Mouse (Mus musculus) embryonic facial prominence, embryonic 13.5 days (tissue): ENCODE measurements around the gene Afdn. TPM values are rescaled to one million over a fixed set of nuclear protein-coding genes. Genes with fewer than 3 reads are reported as not detected.

Source experiments
- ATAC-seq: fragments of 200-750 bp; cut with Nextera tagmentation; 2 replicates; pipeline ENCODE4 v1.8.0; 2017; ENCODE audit warnings: low read depth; ENCODE audit not compliant: insufficient number of reproducible peaks, insufficient read depth, low FRiP score, low TSS enrichment
- H3K27ac ChIP-seq: fragments of 300-500 bp; sonication (generic); 2 replicates; pipeline ENCODE4 v1.5.1; 2015; ENCODE audit warnings: moderate library complexity, mild to moderate bottlenecking, inconsistent platforms
- H3K27me3 ChIP-seq: fragments of 300-500 bp; sonication (generic); 2 replicates; pipeline ENCODE4 v1.6.1; 2015; ENCODE audit warnings: mild to moderate bottlenecking, inconsistent platforms
- H3K36me3 ChIP-seq: fragments of 300-500 bp; sonication (generic); 2 replicates; pipeline ENCODE4 v1.6.1; 2015; ENCODE audit warnings: mild to moderate bottlenecking, inconsistent platforms
- H3K4me1 ChIP-seq: fragments of 300-500 bp; sonication (generic); 2 replicates; pipeline ENCODE4 v1.6.1; 2015; ENCODE audit warnings: inconsistent platforms
- H3K4me2 ChIP-seq: fragments of 300-500 bp; sonication (generic); 2 replicates; pipeline ENCODE4 v1.6.1; 2015; ENCODE audit warnings: moderate library complexity, mild to moderate bottlenecking, inconsistent platforms
- H3K4me3 ChIP-seq: fragments of 300-500 bp; sonication (generic); 2 replicates; pipeline ENCODE4 v1.5.1; 2015; ENCODE audit warnings: mild to moderate bottlenecking, inconsistent platforms
- H3K9ac ChIP-seq: fragments of 300-500 bp; sonication (generic); 2 replicates; pipeline ENCODE4 v1.6.1; 2015; ENCODE audit warnings: mild to moderate bottlenecking, inconsistent platforms
- H3K9me3 ChIP-seq: fragments of 300-500 bp; sonication (generic); 2 replicates; pipeline ENCODE4 v1.6.1; 2016; ENCODE audit warnings: inconsistent platforms
- WGBS: fragments of 180-500 bp; shearing (Covaris S2); methylation state at CpG from one replicate; pipeline ENCODE4 v1.1.7; 2015; ENCODE audit warnings: mixed read lengths; 5-methylcytosine and 5-hydroxymethylcytosine counted together
- polyA plus RNA-seq: library from polyadenylated mRNA; unstranded; fragments of >200 nt; fragmentation: Nextera tagmentation; extraction: Ambion mirVana; gene quantifications from 2 replicates; pipeline ENCODE4 v1.2.1, GENCODE M21; 2015

The Afdn gene
- polyA plus RNA-seq, 1 experiment from 2014 or later = 57.8 TPM

DNA sequence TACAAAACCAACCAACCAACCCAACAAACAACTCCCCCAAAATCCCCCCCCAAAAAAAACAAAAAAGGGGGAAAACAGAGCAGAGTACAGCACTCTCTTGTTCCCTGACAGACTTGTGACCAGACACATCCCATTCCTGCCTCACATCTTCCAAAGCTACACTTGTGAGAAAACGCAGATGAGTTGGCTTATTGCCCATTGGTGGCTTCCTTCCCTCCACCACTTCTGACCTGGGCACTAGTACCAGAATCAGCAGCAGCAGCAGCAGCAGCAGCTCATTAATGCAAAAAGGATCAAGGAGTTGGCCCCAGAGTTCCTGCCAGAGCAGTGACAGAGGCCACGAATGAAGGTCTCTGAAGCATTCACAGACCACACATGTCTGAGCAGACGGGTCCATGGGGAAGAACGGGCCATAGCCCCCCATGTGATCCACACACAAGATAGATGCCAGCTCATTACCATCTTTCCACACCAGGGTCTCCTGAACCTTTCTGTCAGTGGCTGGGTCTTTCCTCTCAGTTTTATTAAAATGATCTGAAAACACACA lies 35.3 kb upstream of the Afdn start:
- no peak overlapping the region for H3K4me2 ChIP-seq
- no peaks in the 10 kb centered on the region for H3K36me3 ChIP-seq
- no peaks in the 10 kb centered on the region for H3K9me3 ChIP-seq
- ATAC-seq = no peak
- no peak overlapping the region for H3K9ac ChIP-seq
- H3K27ac ChIP-seq = no peak overlapping the region
- WGBS = 61% methylated on average over 4 of the region's 4 CpGs
- no peak overlapping the region for H3K4me3 ChIP-seq
- no peaks in the 10 kb centered on the region for H3K27me3 ChIP-seq
- peaks cover 20% of the 10 kb centered on the region for H3K4me1 ChIP-seq

- H3K4me1 ChIP-seq = peaks cover 19% of the 10 kb centered on the region
- no peak overlapping the region for H3K9ac ChIP-seq
- H3K27ac ChIP-seq = no peak overlapping the region
- no peak for ATAC-seq
- H3K36me3 ChIP-seq = no peaks in the 10 kb centered on the region
- WGBS = 91% methylated on average over 8 of the region's 8 CpGs
- H3K9me3 ChIP-seq = no peaks in the 10 kb centered on the region
- no peak overlapping the region for H3K4me2 ChIP-seq
- H3K4me3 ChIP-seq = no peak overlapping the region
- H3K27me3 ChIP-seq = no peaks in the 10 kb centered on the region
These were observed 33.4 kb upstream of the Afdn start for GRCm38 (mm10) chr17:13726832-13727355.

DNA sequence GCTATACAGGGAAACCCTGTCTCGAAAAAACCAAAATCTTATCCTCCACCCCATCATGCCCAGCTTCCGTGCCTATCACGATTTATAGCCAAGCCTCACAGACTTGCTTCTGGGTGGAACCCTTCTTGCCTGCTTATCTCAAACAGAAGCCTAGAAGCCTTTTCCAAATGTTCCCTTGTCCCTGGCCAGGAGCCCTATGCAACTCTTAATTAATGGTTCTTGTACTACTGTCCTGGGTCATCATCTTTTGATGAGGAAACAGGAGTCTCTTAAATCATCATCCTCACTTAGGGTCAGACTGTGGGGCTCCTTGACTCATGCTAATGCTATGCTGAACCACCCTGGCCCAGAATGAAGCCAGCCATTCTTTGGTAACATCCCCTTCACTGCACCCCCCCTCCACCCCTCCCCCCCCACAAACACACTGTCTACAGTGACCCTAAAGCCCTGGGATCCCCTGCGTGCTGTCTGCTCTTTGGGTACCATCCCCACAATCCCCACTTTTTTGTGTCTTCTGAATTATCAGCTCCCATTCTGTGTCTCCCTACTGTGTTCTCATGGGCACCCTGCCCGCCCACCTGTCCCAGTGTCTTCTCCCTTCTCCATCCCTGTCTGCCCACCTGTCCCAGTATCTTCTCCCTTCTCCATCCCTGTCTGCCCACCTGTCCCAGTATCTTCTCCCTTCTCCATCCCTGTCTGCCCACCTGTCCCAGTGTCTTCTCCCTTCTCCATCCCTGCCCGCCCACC lies 29.2 kb upstream of the Afdn start:
- WGBS = 82% methylated on average over 6 of the region's 6 CpGs
- H3K36me3 ChIP-seq = no peaks in the 10 kb centered on the region
- no peak for ATAC-seq
- no peak overlapping the region for H3K4me2 ChIP-seq
- 0 out of 2 replicates have a peak, but pooled peaks cover 4% of the 10 kb centered on the region for H3K4me1 ChIP-seq
- H3K27me3 ChIP-seq = no peaks in the 10 kb centered on the region
- no peak overlapping the region for H3K4me3 ChIP-seq
- no peak overlapping the region for H3K27ac ChIP-seq
- no peaks in the 10 kb centered on the region for H3K9me3 ChIP-seq
- no peak overlapping the region for H3K9ac ChIP-seq

- Histone ChIP-seq H3K27ac (no peak overlapping the region), H3K9me3 (no peaks in the 10 kb centered on the region), H3K36me3 (no peaks in the 10 kb centered on the region), H3K4me1 (0 out of 2 replicates have a peak, but pooled peaks cover 4% of the 10 kb centered on the region), H3K4me3 (no peak overlapping the region), H3K4me2 (no peak overlapping the region), H3K9ac (no peak overlapping the region), H3K27me3 (no peaks in the 10 kb centered on the region)
- 56% methylated on average over 4 of the region's 4 CpGs for WGBS
- no peak for ATAC-seq
These were observed 28.6 kb upstream of the Afdn start for GRCm38 (mm10) chr17:13731727-13732112.

DNA sequence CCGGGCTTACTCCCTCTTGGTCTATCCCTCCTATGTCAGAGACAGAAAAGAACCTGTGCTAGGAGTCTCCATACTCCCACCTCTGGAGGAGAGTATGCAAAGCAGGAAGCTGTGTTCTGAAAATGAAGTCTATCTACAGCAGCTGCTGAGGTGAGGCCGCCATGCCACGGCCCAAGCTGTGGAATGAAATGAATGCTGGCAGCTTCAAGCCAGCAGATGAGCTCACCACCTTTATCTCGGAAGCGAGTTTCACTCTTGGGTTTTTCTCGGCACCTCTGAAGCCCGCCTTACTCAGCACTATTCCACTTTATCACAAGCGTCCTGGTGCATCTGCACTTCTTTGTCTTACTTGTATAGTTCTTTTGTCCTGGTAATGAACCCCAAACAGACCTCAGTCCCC lies 27.7 kb upstream of the Afdn start:
- Histone ChIP-seq H3K36me3 (no peaks in the 10 kb centered on the region), H3K9ac (no peak overlapping the region), H3K4me2 (no peak overlapping the region), H3K27ac (no peak overlapping the region), H3K9me3 (no peaks in the 10 kb centered on the region), H3K4me3 (no peak overlapping the region), H3K27me3 (no peaks in the 10 kb centered on the region), H3K4me1 (0 out of 2 replicates have a peak, but pooled peaks cover 4% of the 10 kb centered on the region)
- WGBS = 53% methylated on average over 8 of the region's 8 CpGs
- ATAC-seq = no peak

DNA sequence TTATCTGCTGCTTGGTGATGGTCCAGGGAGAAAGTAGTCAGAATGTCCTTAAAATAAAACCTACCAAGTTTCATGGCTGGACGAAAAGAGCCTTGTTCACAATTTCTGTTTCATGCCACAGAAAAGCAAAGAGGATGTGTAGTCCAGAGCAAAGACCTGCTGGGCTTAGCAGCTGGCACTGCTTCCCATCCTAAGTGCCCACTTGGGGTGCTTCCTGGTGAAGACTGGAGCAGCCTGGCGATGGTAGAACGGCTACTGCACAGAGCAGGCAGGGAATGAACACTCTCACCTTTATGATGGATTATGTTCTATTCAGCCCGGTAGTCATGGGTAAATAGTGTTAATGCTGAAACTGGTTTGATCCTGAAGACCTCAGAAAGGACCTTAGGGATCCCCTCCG lies 26.4 kb upstream of the Afdn start:
- Histone ChIP-seq H3K9me3 (no peaks in the 10 kb centered on the region), H3K36me3 (no peaks in the 10 kb centered on the region), H3K27me3 (no peaks in the 10 kb centered on the region)

GRCm38 (mm10) chr17:13735057-13735456 lies 25.3 kb upstream of the Afdn start:
- no peaks in the 10 kb centered on the region for H3K9me3 ChIP-seq
- 86% methylated on average over 5 of the region's 5 CpGs for WGBS
- ATAC-seq = no peak

More for the DNA sequence above, 26.4 kb upstream of the Afdn start:
- no peak for ATAC-seq
- H3K4me1 ChIP-seq = peaks cover 7% of the 10 kb centered on the region; the same call in 1 of the 2 replicates
- H3K4me3 ChIP-seq = no peak overlapping the region
- no peak overlapping the region for H3K4me2 ChIP-seq
- H3K27ac ChIP-seq = no peak overlapping the region
- 90% methylated on average over 5 of the region's 5 CpGs for WGBS
- no peak overlapping the region for H3K9ac ChIP-seq

DNA sequence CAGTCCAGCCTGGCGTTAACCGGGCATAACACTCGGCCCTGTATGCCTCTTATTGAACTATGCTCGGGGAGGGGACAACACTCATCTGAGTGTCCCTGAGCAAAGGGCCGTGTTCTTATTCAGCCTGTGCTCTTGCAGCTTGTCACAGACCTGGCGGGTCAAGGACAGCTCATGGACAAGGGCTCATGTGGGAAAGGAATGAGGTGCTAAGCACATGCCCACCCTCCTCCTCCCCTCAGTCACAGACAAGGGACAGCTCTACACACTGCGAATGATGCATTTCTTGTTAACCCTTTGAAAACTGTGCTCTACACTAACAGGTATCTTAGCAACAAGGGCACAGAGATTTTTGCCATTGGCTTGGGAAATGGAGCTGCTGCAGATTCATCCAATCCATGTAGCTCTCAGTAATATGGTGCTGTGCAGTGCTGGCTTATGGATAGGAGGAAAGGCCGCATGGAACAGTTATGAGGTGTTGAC lies 24.5 kb upstream of the Afdn start:
- Histone ChIP-seq H3K27me3 (no peaks in the 10 kb centered on the region), H3K4me2 (no peak overlapping the region), H3K9me3 (no peaks in the 10 kb centered on the region), H3K27ac (no peak overlapping the region), H3K4me1 (peaks cover 7% of the 10 kb centered on the region; the same call in 1 of the 2 replicates), H3K9ac (no peak overlapping the region), H3K36me3 (no peaks in the 10 kb centered on the region), H3K4me3 (no peak overlapping the region)
- ATAC-seq = no peak
- 76% methylated on average over 8 of the region's 8 CpGs for WGBS

More at GRCm38 (mm10) chr17:13735057-13735456, 25.3 kb upstream of the Afdn start:
- Histone ChIP-seq H3K4me2 (no peak overlapping the region), H3K9ac (no peak overlapping the region), H3K27ac (no peak overlapping the region), H3K4me3 (no peak overlapping the region), H3K27me3 (no peaks in the 10 kb centered on the region), H3K36me3 (no peaks in the 10 kb centered on the region), H3K4me1 (peaks cover 7% of the 10 kb centered on the region; the same call in 1 of the 2 replicates)

DNA sequence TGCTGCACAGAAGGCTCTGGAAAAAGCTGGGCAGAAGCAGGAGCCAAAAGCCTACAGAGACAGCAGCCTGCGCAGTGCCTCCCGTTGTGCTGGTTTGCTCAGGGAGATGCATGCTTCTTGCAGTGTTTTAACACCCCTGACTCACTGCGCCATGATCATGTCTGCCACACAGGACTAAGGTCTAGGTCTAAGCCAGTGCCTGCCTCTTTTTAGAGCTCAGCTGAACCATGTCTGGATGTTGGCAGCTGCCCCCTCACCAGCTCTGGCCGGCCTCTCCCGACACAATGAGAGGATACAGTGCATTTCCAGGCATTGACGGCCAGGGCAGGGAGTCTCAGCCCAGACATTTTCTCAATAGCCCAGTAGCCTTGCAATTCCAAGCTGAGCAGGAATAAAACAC lies 23.0 kb upstream of the Afdn start:
- no peaks in the 10 kb centered on the region for H3K27me3 ChIP-seq
- no peak for ATAC-seq
- no peak overlapping the region for H3K4me2 ChIP-seq
- H3K27ac ChIP-seq = no peak overlapping the region
- H3K9ac ChIP-seq = no peak overlapping the region
- WGBS = 68% methylated on average over 6 of the region's 6 CpGs
- H3K4me1 ChIP-seq = peaks cover 3% of the 10 kb centered on the region; the same call in 1 of the 2 replicates
- no peak overlapping the region for H3K4me3 ChIP-seq
- H3K9me3 ChIP-seq = no peaks in the 10 kb centered on the region
- no peaks in the 10 kb centered on the region for H3K36me3 ChIP-seq

DNA sequence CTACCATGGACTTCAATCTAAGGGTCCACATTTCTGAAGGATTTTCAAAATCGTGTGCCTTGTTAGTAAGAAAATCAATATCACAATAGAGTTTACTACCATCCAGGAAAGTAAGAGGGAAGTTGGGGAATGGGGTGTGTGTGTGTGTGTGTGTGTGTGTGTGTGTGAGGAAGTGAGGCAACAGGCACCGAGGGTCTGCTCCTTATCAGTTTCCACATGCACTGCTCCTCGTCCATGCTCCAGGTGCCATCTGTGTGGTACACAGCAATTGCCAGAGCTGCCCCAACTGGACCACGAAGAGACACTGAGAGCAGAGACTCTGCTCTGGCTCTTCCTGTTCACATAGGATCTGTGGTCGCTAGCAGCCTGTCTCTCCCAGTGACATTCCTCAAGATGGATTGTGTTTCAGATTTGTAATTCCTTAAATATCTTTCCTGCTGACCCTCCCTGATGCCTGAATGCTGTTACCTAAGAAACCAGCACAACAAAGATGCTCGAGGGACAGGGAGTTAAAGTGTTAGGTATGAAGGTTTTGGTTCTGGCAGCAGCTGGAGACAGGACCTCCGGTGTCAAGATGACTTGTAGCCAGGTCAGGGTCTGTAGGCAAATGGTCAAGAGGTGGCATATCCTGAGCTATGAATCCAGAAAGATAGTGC lies 22.1 kb upstream of the Afdn start:
- Histone ChIP-seq H3K36me3 (no peaks in the 10 kb centered on the region), H3K27ac (no peak overlapping the region; the same call in 1 of the 2 replicates), H3K27me3 (no peaks in the 10 kb centered on the region), H3K4me2 (no peak overlapping the region), H3K4me1 (peaks cover 5% of the 10 kb centered on the region; the same call in 1 of the 2 replicates), H3K9me3 (no peaks in the 10 kb centered on the region), H3K9ac (no peak overlapping the region), H3K4me3 (no peak overlapping the region)
- WGBS = 46% methylated on average over 7 of the region's 7 CpGs
- ATAC-seq = no peak

DNA sequence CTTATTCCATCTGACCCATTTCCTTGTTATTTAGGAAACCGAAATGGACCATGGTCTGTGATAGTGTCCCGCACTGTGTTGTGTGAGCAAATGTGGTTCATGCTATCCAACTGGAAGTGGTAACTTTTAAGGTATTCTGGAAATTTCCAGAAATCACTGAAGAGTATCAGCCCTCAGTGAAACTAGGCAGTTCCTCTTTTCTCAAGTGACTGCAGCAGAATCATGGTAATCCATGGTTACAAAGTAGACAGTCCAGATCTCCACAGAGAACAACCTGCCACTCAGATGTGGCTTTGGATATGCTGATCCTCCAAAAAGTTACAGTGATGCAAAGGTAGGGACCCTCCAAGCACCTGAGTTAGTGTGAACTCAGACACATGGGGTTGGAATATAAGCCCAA lies 21.4 kb upstream of the Afdn start:
- 95% methylated on average over 2 of the region's 2 CpGs for WGBS

More for the DNA sequence above, 21.4 kb upstream of the Afdn start:
- Histone ChIP-seq H3K4me3 (no peak overlapping the region), H3K4me1 (peaks cover 11% of the 10 kb centered on the region; the same call in 1 of the 2 replicates), H3K9me3 (no peaks in the 10 kb centered on the region), H3K27ac (no peak overlapping the region), H3K4me2 (no peak overlapping the region), H3K9ac (no peak overlapping the region), H3K27me3 (no peaks in the 10 kb centered on the region), H3K36me3 (no peaks in the 10 kb centered on the region)
- no peak for ATAC-seq
